Mouse (Mus musculus): ENCODE results near the gene Fanca. TPM values are rescaled to one million over a fixed set of nuclear protein-coding genes. Genes with fewer than 3 reads are reported as not detected.
A peak's percentile ranks its signal among the peaks of the same experiment; 100 is the strongest.
"Not testable (repeated sequence)": the region's sequence is repeated elsewhere in the genome, so short reads cannot be mapped to it uniquely, and the experiment has no call there.

Gene Fanca
- total RNA-seq, 2 experiments from 2014 or later: 7.7 to 10.6 TPM

DNA sequence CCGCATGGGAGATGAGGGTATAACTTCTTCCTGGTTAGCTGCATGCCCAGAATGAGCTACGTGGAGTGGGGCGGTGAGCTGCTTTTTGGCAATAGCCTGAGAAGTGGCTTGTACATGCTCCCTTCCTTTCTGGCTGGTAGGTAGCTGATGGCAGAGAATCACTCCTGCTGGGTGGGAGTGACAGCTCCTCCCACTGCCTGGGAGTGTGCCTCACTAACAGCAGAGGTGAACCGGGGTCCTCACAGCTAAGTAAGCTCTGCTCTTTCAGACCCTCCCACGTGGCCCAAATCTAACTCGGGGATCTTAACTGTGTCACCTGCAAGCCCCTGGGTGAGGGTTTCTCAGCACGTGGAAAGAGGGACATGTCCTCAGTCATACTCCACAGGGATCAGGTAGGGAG is 85.8 kb downstream of the Fanca start:
- DNase-seq: no peak

DNA sequence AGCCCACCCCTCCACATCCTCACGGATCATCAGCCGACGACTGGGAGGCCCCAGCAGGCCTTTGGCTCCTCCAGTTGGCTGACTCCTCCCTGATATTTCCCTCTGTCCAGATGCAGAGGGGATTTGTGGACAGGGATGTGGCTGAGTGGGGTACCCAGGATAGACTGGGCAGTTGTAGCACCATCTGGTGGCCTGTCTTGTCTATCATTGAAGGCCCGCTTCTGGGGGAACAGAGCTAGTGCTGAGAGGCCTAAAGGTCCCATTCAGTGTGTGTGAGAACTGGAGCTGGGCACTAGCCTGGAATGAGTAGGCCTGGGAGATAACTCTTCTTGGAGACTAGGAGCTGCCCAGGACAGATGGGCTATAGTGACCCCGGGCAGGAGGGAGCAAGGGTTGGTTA is 86.6 kb downstream of the Fanca start:
- peak; percentile 40 for DNase-seq

DNA sequence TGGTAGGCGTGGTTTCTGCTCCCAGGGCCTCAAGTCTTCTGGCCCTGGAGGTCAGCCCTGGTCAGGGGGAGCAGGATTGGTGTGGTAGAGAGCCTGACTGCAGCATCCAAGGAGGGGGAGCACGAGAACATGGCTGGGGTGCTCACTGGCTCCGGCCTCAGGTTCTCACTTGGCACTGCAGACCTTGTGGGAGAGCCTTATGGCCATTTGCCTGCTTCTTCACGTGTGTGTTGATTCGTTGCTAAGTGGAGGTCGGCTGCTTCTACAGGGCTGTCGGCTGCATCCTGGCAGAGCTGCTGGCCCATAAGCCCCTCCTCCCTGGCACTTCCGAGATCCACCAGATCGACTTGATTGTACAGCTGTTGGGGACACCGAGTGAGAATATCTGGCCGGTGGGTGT is 88.0 kb downstream of the Fanca start:
- DNase-seq: not testable (repeated sequence)

DNA sequence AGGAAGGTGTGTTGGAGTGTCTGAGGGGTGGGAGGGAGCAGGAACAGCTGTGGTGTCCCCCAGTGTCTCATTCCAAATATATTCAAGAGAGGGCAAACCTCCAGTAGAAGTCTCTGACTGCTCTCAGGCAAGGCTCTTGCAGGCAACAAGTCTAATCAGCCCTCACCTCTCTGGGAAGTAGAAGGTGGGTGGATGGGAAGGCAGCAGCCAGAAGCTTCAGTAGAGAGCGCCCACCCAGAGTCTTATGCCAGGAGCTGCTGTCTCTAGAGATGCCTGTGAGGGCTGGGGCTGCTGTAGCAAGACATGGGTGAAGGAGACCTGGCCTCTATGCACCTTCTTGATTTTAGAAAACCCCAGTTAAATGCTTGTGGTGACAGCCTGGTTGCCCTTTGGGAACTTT is 90.0 kb downstream of the Fanca start:
- no peak for DNase-seq

DNA sequence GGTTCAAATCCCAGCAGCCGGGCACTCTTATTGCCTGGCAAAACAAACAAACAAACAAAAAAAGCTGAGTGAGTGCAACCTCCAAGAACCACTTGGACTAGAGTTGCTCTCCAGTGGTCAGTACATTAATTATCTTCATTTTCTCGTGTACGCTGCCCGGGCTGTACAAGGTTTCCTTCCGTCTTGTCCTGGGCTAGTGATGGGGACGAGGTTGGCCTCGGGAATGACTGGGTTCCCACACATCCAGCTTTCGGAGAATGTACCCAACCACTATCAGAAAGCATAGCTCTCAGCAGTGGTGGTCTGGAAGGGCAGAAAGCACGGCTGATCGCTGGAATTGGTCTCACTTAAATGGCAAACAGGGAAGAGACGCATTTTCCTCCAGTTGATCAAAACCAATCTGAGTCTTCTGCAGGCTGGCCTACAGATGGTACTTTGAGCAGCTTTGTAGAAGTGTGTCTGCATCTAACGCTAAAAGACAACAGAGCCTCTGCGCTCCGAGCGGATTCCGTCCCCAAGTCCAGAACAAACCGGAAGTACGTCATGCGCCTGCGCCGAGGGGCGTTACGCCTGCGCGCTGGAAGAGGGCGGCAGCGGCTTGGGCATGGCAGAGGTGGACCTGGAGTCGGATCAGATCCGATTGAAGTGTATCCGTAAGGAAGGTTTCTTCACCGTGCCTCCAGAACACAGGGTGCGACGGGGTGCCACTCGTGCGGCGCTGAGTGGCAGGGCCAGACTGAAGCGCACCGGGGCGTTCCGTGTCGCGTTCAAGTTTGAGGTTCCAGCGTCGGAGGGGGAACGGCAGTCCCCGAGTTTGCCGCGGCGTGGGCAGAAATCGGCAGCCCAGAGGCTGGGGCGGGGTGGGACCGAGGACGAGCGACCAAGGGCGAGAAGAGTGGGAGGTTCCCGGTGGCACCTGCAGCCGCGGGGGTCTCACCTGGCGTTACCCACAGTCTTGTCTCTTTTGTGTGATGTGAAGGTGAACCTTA is 93.8 kb downstream of the Fanca start, which contains the start of gene Cdk10:
TSS of gene Cdk10 (plus strand) at position 565 of the 989 bp plus-strand sequence.
- peak; percentile 97 for DNase-seq

DNA sequence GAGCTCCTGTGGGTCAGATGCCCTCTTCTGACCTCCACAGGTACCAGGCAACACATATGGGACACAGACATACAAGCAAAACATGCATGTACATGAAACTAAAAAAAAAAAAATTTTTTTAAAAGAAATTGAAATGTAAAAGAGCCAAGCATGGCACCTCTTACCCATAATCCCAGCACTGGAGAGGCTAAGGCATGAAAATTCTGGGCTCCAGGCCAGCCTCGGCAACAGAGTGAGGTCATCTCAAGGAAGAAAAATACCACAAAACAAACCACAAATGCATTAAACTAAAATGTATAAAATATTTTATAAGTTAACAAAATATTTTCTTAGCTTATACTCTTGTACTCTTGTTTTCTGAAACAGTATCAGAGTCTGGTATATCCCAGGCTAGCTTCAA is 97.5 kb downstream of the Fanca start:
- DNase-seq: peak; percentile 51

Other genes with a start within 250 kb of the Fanca start
- 100 to 1,000 TPM; 682 to 692 TPM for gene Rpl13, start 216.2 kb downstream of the Fanca start, total RNA-seq (2021)
- 1 to 10 TPM; 4.9 to 5.1 TPM for gene Cpne7, start 201.2 kb downstream of the Fanca start, total RNA-seq (2021)
- gene Sult5a1, start 160.3 kb downstream of the Fanca start, total RNA-seq (2021): 10 to 100 TPM in 1 of 2 experiments, 1 to 10 TPM in 1; 9.0 to 10.3 TPM
- 10 to 100 TPM; 19.1 to 33.3 TPM for gene Dpep1, start 132.3 kb downstream of the Fanca start, total RNA-seq (2021)
- gene Chmp1a, start 105.8 kb downstream of the Fanca start, total RNA-seq (2021): 10 to 100 TPM; 76.0 to 81.4 TPM
- 1 to 10 TPM; 1.9 to 3.4 TPM for gene Spata33, start 105.7 kb downstream of the Fanca start, total RNA-seq (2021)
- gene Cdk10, start 93.7 kb downstream of the Fanca start, total RNA-seq (2021): 10 to 100 TPM; 43.6 to 56.7 TPM
- 10 to 100 TPM in 1 of 2 experiments, 1 to 10 TPM in 1; 9.5 to 16.7 TPM for gene Spata2l, start 82.3 kb downstream of the Fanca start, total RNA-seq (2021)
- gene Zfp276, start 64.4 kb downstream of the Fanca start, total RNA-seq (2021): 10 to 100 TPM; 17.0 to 21.3 TPM
- 10 to 100 TPM; 23.1 to 26.7 TPM for gene Vps9d1, start 64.2 kb downstream of the Fanca start, total RNA-seq (2021)
- 1 to 10 TPM; 2.0 to 2.5 TPM for gene Spire2, start 14.1 kb upstream of the Fanca start, total RNA-seq (2021)
- 100 to 1,000 TPM; 177 TPM for gene Tcf25, start 55.2 kb upstream of the Fanca start, total RNA-seq (2021)
- gene Mc1r, start 88.5 kb upstream of the Fanca start, total RNA-seq (2021): not detected
- 10 to 100 TPM; 29.3 to 74.9 TPM for gene Tubb3, start 92.8 kb upstream of the Fanca start, total RNA-seq (2021)
- 10 to 100 TPM; 33.2 to 40.3 TPM for gene Def8, start 105.0 kb upstream of the Fanca start, total RNA-seq (2021)
- 10 to 100 TPM; 66.9 to 70.8 TPM for gene Afg3l1, start 159.3 kb upstream of the Fanca start, total RNA-seq (2021)
- gene Dbndd1, start 196.9 kb upstream of the Fanca start, total RNA-seq (2021): under 1 TPM; 0.60 to 0.73 TPM
- gene Gas8, start 200.3 kb upstream of the Fanca start, total RNA-seq (2021): 10 to 100 TPM; 11.0 to 12.9 TPM

All from adrenal gland, postnatal 10 days (tissue).